Mouse (Mus musculus) midbrain, embryonic 13.5 days (tissue): ENCODE results near the gene Fubp3. TPM values are rescaled to one million over a fixed set of nuclear protein-coding genes. Genes with fewer than 3 reads are reported as not detected.

Experiments
- ATAC-seq: fragments of 200-750 bp; cut with Nextera tagmentation; 2 replicates; pipeline ENCODE4 v1.8.0; 2017; ENCODE audit warnings: mild to moderate bottlenecking, moderate TSS enrichment, moderate library complexity
- H3K27ac ChIP-seq: fragments of 300-500 bp; sonication (generic); 2 replicates; pipeline ENCODE4 v1.5.1; 2015; ENCODE audit warnings: inconsistent platforms, mild to moderate bottlenecking, moderate library complexity
- H3K27me3 ChIP-seq: fragments of 300-500 bp; sonication (generic); 2 replicates; pipeline ENCODE4 v1.6.1; 2015; ENCODE audit warnings: mild to moderate bottlenecking, inconsistent platforms
- H3K36me3 ChIP-seq: fragments of 300-500 bp; sonication (generic); 2 replicates; pipeline ENCODE4 v1.6.1; 2015; ENCODE audit warnings: mild to moderate bottlenecking, inconsistent platforms
- H3K4me1 ChIP-seq: fragments of 300-500 bp; sonication (generic); replicated peaks from 2 replicates; pipeline ENCODE4 v1.6.1; 2015; ENCODE audit warnings: inconsistent platforms
- H3K4me2 ChIP-seq: fragments of 300-500 bp; sonication (generic); replicated peaks from 2 replicates; pipeline ENCODE4 v1.6.1; 2015; ENCODE audit warnings: moderate library complexity, mild to moderate bottlenecking, inconsistent platforms
- H3K4me3 ChIP-seq: fragments of 300-500 bp; sonication (generic); replicated peaks from 2 replicates; pipeline ENCODE4 v1.5.1; 2015; ENCODE audit warnings: mild to moderate bottlenecking, inconsistent platforms
- H3K9ac ChIP-seq: fragments of 300-500 bp; sonication (generic); replicated peaks from 2 replicates; pipeline ENCODE4 v1.6.1; 2015; ENCODE audit warnings: mild to moderate bottlenecking, inconsistent platforms
- H3K9me3 ChIP-seq: fragments of 300-500 bp; sonication (generic); 2 replicates; pipeline ENCODE4 v1.6.1; 2016; ENCODE audit warnings: mild to moderate bottlenecking, inconsistent platforms
- WGBS: fragments of 180-500 bp; shearing (Covaris S2); methylation state at CpG from one replicate; pipeline ENCODE4 v1.1.7; 2015; 5-methylcytosine and 5-hydroxymethylcytosine counted together
- polyA plus RNA-seq: library from polyadenylated mRNA; unstranded; fragments of >200 nt; fragmentation: Nextera tagmentation; extraction: Ambion mirVana; gene quantifications from 2 replicates; pipeline ENCODE4 v1.2.1, GENCODE M21; 2015

The Fubp3 gene
- polyA plus RNA-seq, 1 experiment from 2014 or later, result 61.5 TPM

DNA sequence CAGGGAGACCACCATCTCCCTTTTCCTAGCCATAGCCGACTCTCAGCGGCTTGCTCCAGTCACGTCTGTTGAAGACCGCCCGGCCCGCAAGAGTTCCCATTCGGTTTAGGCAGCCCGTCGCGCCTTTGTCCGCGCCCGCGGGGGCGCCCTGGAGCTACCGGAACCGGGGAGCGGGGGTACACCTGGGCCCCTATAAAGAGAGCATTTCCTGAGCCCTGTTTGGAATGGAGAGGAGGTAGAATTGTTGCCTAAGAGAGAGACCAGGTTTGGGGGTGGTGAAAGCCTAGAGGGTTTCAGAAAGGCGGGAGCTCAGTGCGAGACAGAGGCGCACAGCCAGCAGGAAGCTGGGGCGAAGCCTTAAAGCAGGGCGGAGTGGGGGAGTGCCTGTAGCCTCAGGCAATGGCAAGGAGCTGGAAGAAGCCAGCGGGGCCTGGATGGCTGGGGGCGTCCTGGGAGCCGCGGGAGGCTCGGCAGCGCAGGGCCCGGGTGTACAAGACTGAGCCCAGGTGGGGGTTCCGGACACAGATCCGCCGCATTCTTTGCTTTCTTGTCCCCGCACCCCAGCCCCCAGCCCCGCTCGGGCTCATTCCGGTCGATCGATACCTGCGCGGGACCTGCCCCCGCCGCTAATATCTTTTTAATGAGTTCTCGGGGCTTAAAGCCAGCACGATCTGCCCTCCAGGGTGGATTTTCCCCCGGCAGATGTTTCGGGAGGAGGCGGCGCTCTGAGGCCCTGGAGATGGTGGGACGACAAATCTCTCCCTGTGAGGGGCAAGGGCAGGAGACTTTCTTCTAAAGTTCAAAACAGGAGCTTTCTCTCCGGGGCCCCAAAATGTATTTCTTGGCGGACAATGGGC, 63.1 kb downstream of the Fubp3 start:
- WGBS, result 1% methylated on average over 52 of the region's 52 CpGs

DNA sequence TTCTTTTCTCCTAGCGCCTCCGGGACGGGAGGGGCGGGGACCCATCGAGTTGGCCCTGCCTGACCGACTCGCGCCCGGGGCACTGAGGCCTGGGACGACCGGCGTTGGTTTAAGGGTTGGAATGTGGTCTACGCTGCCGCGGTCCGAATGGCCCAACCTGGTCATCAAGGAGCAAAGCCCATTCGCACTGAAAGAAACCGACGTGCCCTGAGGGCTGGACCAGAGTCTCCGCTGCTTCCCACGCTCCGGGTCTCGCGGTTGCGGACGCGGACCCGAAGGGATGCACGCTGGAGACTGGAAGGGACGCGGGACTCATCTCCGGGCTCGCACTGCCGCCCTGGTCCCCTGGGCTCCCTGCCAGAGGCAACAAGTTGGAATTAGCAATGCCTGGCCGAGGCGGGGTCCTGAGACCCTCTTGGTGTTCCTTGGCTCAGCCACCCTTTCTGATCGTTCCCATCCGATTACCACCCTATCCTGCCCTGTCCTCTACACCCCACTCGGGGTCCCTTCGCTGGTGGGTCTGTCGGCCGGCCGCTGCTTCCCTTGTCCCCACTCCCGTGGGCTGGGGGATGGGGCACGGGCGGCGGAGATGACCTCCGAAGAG, 63.8 kb downstream of the Fubp3 start:
- WGBS, result 1% methylated on average over 47 of the region's 48 CpGs
- Histone ChIP-seq H3K27me3 (peaks cover 97% of the 10 kb centered on the region), H3K9me3 (no peaks in the 10 kb centered on the region), H3K4me1 (peaks cover 66% of the 10 kb centered on the region), H3K4me3 (peak overlapping the region; percentile 40), H3K36me3 (no peaks in the 10 kb centered on the region), H3K9ac (peak overlapping the region; percentile 56), H3K27ac (no peak overlapping the region), H3K4me2 (peak overlapping the region; percentile 59)
- ATAC-seq, result peak; percentile 54

More for the DNA sequence above, 63.1 kb downstream of the Fubp3 start:
- Histone ChIP-seq H3K4me2 (peak overlapping the region; percentile 59), H3K4me3 (peak overlapping the region; percentile 40), H3K9me3 (no peaks in the 10 kb centered on the region), H3K4me1 (peaks cover 59% of the 10 kb centered on the region), H3K27ac (no peak overlapping the region; the same call in 1 of the 2 replicates), H3K36me3 (no peaks in the 10 kb centered on the region), H3K27me3 (peaks cover 98% of the 10 kb centered on the region), H3K9ac (peak overlapping the region; percentile 56)
- ATAC-seq, result no peak

DNA sequence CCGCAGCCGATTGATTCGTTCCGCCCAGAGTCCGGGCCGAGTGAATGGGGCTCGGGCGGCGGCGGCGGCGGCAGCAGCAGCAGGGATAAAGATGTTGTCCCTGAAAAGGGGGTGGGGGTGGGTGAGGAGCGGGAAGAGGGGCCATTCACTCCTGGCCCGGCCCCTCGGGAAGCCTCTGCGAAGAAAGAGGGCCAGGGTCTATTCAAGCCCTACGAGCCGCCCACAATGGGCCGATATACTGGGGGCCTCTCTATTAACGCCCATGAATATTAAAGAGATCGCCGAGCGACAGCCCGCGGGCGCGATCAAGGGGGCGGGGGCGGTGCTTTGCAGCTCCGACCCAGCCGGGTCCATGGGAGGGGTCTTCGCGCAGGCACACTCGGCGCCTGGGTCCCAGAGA, 64.3 kb downstream of the Fubp3 start:
- H3K4me1 ChIP-seq, result peaks cover 70% of the 10 kb centered on the region
- no peak overlapping the region for H3K27ac ChIP-seq

DNA sequence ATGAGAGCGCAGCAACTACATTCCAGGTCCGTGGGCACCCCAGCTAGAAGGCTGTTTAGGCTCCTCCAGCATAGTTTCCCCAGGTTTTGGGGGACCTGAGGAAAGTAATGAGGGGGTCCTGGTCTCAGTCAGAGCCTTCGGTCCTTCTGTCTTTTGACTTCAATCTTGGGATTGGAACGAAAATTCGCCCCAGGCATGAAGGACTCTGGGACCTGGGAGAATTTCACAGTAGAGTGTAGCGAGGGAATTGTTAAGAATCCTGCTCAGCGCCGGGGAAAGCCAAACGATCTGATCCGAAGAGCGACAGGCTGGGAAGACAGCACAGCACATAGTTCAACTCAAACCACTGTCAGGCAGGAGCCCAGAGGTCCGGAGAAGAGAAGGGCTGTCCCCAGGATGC, 64.9 kb downstream of the Fubp3 start:
- Histone ChIP-seq H3K36me3 (no peaks in the 10 kb centered on the region), H3K27ac (peak overlapping the region; percentile 28; the same call in 1 of the 2 replicates), H3K9me3 (no peaks in the 10 kb centered on the region), H3K27me3 (peaks cover 97% of the 10 kb centered on the region), H3K4me1 (peaks cover 76% of the 10 kb centered on the region), H3K4me2 (peak overlapping the region; percentile 59), H3K4me3 (peak overlapping the region; percentile 40), H3K9ac (peak overlapping the region; percentile 56; the same call in 1 of the 2 replicates)
- no peak for ATAC-seq
- under 1% methylated on average over 12 of the region's 12 CpGs for WGBS

More for the DNA sequence above, 64.3 kb downstream of the Fubp3 start:
- Histone ChIP-seq H3K4me2 (peak overlapping the region; percentile 59), H3K36me3 (no peaks in the 10 kb centered on the region), H3K9me3 (no peaks in the 10 kb centered on the region), H3K4me3 (peak overlapping the region; percentile 40), H3K9ac (peak overlapping the region; percentile 56), H3K27me3 (peaks cover 97% of the 10 kb centered on the region)
- 1% methylated on average over 35 of the region's 35 CpGs for WGBS
- peak; percentile 84 for ATAC-seq

DNA sequence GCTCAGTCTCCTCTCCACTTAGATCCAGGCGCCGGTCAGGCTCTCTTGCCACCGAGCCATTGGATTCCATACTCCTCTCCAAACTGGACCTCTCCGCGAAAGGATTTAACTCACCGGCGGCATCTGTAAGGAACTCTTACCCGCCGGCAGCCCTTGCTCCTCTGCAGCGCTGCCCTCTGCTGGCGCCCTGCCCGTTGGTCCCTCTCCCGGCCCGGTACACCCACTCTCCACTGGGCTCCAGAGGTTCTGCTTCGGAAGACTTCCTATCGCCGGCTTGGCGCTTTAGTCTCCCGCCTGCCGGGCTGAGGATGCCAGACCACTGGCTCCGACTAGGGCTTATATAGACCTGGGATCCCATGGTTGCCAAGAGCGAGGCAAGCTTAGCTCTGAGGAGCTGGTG, 65.4 kb downstream of the Fubp3 start:
- under 1% methylated on average over 22 of the region's 22 CpGs for WGBS
- H3K9me3 ChIP-seq, result no peaks in the 10 kb centered on the region
- H3K4me2 ChIP-seq, result peak overlapping the region; percentile 59
- H3K27ac ChIP-seq, result no peak overlapping the region
- H3K27me3 ChIP-seq, result peaks cover 97% of the 10 kb centered on the region
- H3K4me3 ChIP-seq, result peak overlapping the region; percentile 40
- H3K36me3 ChIP-seq, result 0 out of 2 replicates have a peak, but pooled peaks cover under 1% of the 10 kb centered on the region
- no peak for ATAC-seq
- 0 out of 2 replicates have a peak overlapping the region, but pooled peaks have one; percentile 56 for H3K9ac ChIP-seq
- H3K4me1 ChIP-seq, result peaks cover 81% of the 10 kb centered on the region

DNA sequence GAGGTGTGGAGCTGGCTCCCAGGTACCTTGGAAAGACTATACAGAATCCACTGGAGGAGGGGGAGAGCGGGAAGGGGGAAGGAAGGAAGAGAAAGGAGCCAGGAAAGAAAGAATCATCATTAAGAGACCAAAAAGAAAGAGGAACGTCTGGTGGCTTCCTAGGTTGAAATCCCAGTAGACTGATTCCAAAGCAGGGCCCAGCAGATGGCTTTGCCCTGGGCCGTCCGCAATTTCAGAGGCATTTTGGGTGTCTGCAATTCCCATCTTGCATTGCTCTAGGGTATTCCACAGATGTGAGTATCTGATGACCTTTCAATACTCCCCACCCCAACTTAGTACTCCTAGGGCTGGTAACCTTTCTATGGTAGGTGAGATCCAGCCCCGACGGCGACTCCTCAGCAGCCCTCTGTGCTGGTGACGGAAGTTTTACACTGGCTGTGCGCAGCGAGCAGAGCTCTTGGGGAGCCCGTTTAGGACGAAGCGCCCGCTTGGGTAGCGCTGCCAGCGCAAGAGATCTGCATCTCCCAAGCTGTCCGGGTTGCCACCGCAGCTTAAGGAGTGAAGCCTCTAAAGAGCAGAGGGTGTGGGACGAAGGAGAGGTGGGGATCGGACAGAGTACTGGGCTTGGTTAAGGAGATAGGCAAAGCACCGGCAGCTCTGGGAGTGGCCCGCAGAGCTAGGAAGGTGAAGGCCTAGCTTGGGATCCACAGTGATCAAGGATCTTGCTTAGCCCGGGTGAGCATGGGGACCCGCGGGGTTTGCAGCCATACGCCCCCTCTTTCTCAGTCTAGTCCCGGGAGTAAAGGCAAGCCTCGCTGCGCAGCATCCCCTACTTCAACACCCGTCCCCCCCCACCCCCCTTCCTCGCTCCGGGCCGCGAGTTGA, 66.4 kb downstream of the Fubp3 start:
- Histone ChIP-seq H3K4me3 (peak overlapping the region; percentile 40), H3K4me2 (peak overlapping the region; percentile 59), H3K4me1 (peaks cover 86% of the 10 kb centered on the region), H3K9me3 (no peaks in the 10 kb centered on the region), H3K27ac (no peak overlapping the region), H3K27me3 (peaks cover 97% of the 10 kb centered on the region), H3K36me3 (0 out of 2 replicates have a peak, but pooled peaks cover 3% of the 10 kb centered on the region), H3K9ac (peak overlapping the region; percentile 56)
- ATAC-seq, result no peak
- WGBS, result 1% methylated on average over 33 of the region's 34 CpGs

DNA sequence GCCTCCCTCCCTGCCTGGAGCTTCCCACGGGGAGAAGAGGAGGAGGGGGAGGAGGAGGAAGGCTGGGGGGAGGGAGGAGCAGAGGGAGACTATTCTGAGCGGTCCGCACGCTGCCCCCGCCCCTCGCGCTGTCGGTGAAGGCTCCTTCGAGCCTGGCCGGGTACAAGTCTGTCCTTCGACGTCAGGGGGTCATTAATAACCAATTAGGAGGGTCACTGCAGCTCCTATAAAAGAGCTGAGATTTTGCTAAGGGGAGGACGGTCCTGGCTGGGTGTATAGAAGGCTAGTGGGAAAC, 67.0 kb downstream of the Fubp3 start:
- peaks cover 97% of the 10 kb centered on the region for H3K27me3 ChIP-seq
- WGBS, result under 1% methylated on average over 12 of the region's 13 CpGs
- 0 out of 2 replicates have a peak, but pooled peaks cover 3% of the 10 kb centered on the region for H3K36me3 ChIP-seq
- H3K27ac ChIP-seq, result 0 out of 2 replicates have a peak overlapping the region, but pooled peaks have one; percentile 36
- H3K4me3 ChIP-seq, result peak overlapping the region; percentile 40
- peaks cover 86% of the 10 kb centered on the region for H3K4me1 ChIP-seq
- no peak overlapping the region for H3K9ac ChIP-seq
- no peaks in the 10 kb centered on the region for H3K9me3 ChIP-seq
- peak overlapping the region; percentile 59 for H3K4me2 ChIP-seq
- ATAC-seq, result 0 out of 2 replicates have a peak, but pooled peaks have one; percentile 9

DNA sequence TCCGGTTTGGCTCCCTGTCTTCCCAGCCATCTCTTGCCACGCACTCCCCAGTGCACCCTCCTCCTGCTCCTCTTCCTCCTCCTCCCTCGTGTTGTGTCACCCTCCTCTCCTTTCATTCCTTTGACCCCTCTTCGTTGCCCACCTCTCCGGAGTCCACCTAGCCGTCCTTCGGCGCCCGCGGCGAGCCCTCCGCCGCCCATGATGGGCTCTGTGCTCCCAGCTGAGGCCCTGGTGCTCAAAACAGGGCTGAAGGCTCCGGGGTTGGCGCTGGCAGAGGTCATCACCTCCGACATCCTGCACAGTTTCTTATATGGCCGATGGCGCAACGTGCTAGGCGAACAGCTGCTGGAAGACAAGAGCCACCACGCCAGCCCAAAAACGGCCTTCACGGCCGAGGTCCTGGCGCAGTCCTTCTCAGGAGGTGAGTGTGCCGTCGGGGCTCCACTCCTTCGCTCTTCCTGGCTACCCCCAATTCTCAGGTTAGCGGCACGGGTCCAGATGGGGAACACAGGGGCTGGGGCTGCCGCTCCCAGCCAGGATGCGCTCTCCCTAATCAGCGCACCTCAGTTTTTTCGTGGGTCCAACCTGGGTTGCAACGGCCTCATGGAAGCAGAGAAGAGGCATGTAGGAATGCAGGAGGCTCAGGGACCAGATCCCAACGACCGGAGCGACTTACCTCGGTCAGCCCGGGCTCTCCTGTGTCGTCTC, 67.6 kb downstream of the Fubp3 start, which contains the start of gene Prdm12:
Prdm12 (plus strand) TSS at position 137 of the 708 bp plus-strand sequence.
- no peak for ATAC-seq
- WGBS, result under 1% methylated on average over 41 of the region's 41 CpGs
- Histone ChIP-seq H3K9me3 (no peaks in the 10 kb centered on the region), H3K36me3 (0 out of 2 replicates have a peak, but pooled peaks cover 3% of the 10 kb centered on the region), H3K27ac (peak within 1 kb of the TSS; percentile 36), H3K27me3 (peaks cover 97% of the 10 kb centered on the region), H3K4me2 (peak within 1 kb of the TSS; percentile 59), H3K9ac (peak within 1 kb of the TSS; percentile 56), H3K4me3 (peak within 1 kb of the TSS; percentile 40), H3K4me1 (peaks cover 82% of the 10 kb centered on the region)

DNA sequence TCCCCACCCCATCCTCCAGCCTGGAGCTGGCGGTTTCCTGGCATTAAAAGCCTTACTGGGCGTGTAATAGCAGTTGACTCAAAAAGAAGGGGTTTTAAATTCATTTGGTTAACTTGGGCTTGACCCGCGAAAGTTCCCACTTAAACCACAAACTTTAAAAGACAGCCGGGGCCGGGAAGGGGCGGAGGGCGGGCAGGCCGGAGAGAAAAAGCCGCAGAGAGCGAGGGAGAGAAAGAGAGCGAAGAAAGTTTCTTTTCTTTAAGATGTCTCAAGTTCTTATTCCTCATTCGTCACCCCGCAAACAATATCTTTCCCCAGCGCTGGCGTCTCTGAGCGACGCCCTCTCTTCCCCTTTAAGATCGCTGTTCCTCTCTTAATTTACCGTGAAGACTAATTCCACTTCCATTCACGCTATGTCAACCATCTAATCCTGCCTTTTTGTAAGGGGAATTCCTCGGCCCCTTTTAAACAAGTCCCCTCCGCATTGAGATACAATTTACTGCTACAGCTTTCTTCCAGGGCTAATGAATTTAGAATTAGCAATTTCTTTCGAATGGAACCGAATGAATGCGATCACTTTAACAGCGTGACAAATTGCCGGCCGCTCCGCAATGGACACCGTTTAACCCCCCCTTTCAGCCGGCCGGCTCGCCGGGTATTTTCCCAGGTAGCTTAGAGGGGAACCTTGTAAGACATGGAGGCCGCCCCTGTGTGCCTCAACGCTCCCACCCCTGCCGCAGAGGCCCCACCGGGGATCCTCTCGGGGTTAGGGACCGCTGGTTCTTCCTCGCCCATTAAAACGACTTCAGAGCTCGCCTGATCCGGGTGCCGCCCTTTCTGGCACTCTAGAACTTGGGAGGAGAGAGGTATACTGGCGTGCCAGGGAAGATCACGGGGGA, 68.4 kb downstream of the Fubp3 start:
- peak overlapping the region; percentile 59 for H3K4me2 ChIP-seq
- under 1% methylated on average over 48 of the region's 48 CpGs for WGBS
- 0 out of 2 replicates have a peak, but pooled peaks cover 3% of the 10 kb centered on the region for H3K36me3 ChIP-seq
- peak overlapping the region; percentile 40 for H3K4me3 ChIP-seq
- peak overlapping the region; percentile 36; the same call in 1 of the 2 replicates for H3K27ac ChIP-seq
- H3K4me1 ChIP-seq, result peaks cover 74% of the 10 kb centered on the region
- peak; percentile 37 for ATAC-seq
- H3K27me3 ChIP-seq, result peaks cover 97% of the 10 kb centered on the region
- H3K9ac ChIP-seq, result peak overlapping the region; percentile 49; the same call in 1 of the 2 replicates
- H3K9me3 ChIP-seq, result no peaks in the 10 kb centered on the region

DNA sequence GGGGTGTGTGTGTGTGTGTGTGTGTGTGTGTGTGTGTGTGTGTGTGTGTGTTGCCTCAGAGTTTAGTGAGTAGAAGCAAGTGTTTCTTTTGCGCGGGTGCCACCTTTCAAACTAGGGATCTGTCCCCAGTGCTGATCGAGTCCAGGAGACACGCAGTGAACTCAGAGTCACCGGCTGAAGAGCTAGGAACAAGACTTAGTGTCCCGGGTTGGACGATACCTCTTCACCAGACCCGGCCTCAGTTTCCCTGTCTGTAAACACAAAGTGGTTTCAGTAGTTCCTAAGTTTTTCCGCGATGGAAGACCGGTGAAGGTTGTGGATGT, 69.0 kb downstream of the Fubp3 start:
- peaks cover 97% of the 10 kb centered on the region for H3K27me3 ChIP-seq
- H3K9ac ChIP-seq, result 0 out of 2 replicates have a peak overlapping the region, but pooled peaks have one; percentile 19
- H3K9me3 ChIP-seq, result no peaks in the 10 kb centered on the region
- peak overlapping the region; percentile 40 for H3K4me3 ChIP-seq
- 0 out of 2 replicates have a peak, but pooled peaks cover 3% of the 10 kb centered on the region for H3K36me3 ChIP-seq
- peaks cover 68% of the 10 kb centered on the region for H3K4me1 ChIP-seq
- WGBS, result 2% methylated on average over 11 of the region's 11 CpGs
- peak overlapping the region; percentile 59 for H3K4me2 ChIP-seq
- no peak overlapping the region for H3K27ac ChIP-seq
- no peak for ATAC-seq
